Mouse (Mus musculus): Measurements from ENCODE around the gene Kremen1.
A peak's percentile ranks its signal among the peaks of the same experiment; 100 is the strongest.

The Kremen1 gene

DNA sequence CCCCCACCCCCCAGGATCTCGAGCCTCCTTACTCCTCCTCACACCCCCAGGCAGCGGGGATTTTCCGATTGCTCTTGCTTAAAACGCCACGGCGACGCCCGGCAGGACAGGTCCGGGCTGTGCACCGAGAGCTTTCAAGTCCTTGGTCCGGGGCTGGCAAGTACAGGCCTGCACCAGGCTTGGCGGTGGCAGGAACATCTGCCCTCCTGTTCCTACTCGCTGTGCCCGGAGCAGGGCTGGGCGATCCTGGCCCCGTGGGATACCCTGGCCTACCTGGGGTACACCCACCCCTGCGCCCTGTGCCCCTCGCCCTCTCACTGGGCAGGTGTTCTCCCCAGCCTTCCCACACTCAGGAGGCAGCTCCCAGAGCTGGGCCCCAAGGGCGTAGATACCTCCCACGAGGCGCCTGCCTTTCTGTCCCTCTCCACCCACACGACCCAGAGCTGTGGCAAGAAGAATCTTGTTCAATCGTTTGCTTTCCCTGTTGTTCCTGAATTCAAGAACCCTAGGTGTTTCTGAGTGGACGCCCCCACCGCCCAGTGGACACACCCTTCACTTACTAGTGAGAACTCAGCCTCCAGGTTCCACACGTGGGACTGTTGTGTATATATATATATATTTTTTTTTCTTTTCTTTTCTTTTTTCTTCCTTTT is 1.8 kb upstream of the Kremen1 start:
- DNase-seq = peak in 1 of 2 experiments; percentile 43

DNA sequence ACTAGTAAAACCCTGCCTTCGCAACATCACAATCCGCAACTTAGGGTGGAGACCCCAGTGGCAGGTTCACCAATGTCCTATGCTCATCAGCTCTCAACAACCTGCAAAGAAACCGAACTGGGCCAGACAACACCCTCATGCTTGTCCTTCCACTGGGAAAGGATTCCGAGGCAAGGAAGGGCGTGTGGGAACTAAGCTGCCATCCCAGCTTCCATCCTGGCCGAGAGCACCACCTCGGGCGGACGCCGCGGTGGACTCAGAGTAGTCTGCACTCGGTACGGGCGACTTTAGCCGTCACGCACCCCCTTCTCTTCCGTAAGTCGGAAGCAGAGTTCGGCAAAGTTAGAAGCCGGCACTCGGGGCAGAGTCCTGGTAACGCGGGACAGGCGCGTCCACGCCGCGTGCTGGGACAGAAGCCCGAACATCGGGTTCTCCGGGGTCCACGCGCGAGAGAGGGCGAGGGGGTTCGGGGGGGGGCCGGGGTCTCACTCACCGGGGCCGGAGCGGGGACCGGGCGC is 357 bp downstream of the Kremen1 start:
- DNase-seq = peak; percentile 65 to 70

DNA sequence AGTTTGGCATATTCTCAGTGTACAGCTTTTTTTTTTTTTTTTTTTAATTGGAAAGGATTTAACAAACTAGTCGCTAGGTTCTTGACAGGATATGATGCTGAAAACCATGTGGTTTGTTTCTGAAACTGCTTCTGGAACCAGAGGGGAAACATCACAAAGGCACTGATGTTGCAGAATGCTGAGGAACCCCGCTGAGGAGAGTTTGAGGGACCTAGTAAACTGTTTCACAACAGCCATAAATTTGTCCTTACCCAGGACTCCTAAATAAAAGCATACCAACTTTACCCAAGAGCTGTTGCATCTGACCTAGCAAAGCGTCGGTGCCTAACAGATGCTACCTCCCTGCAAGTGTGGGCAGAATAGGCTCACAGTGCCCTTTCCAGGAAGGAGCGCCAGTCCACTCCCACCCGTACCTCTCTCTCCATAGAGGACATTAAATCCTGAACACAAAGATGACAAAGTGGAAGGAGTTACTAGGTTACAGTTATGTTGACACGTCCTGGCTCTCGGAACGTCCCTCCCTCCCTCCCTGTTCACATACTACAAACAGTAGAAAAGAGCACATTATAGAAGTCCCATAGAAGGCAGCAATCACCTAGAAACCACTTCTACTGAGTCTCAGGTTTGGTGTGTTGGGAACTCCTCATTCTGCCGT is 1.3 kb downstream of the Kremen1 start:
- peak; percentile 34 for DNase-seq

- no peak for DNase-seq
Observed at GRCm38 (mm10) chr11:5258036-5258435, 3.3 kb downstream of the Kremen1 start.

- peak; percentile 48 to 64 for DNase-seq
Observed at GRCm38 (mm10) chr11:5257151-5257862, 4.1 kb downstream of the Kremen1 start.

GRCm38 (mm10) chr11:5255509-5256014 is 5.8 kb downstream of the Kremen1 start:
- no peak for DNase-seq

DNA sequence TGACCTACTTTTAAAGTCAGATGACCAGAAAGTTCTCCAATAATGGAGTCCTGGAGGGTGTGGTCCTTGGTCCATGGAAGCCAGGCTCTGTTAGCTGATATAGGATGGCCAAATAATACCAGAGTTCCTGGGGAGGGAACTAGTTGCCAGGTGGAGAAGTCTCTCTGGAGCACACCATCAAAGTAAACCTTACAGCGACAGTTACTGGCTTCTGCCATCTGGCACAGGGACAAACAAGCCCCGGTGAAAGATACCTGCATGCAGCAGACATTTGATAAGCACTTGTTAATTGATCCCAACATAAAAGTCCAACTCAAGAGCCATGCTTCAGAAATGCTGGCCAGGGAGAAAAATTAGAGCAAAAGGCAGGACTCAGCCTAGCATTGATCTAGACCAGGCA is 7.3 kb downstream of the Kremen1 start:
- DNase-seq = peak; percentile 55 to 59

DNA sequence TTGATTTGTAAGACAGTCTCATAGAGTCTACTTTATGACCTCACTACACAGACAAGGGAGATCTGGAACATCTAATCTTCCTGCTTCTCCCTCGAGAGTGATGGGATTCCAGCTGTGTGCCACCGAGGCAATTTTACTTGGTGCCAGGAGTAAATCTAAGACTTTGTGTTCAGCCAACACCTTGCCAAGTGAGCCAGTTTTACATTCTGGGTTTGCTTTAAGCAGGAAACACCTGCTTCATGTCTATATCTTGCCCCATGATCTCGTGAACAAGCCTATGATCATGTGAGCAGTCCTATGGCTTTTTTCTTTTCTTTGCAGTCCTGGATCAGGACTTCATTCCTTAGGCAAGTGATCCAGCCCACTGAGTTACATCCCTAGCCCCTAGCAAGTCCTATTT is 7.8 kb downstream of the Kremen1 start:
- peak; percentile 47 to 52 for DNase-seq

GRCm38 (mm10) chr11:5252727-5253126 is 8.6 kb downstream of the Kremen1 start:
- no peak for DNase-seq

DNA sequence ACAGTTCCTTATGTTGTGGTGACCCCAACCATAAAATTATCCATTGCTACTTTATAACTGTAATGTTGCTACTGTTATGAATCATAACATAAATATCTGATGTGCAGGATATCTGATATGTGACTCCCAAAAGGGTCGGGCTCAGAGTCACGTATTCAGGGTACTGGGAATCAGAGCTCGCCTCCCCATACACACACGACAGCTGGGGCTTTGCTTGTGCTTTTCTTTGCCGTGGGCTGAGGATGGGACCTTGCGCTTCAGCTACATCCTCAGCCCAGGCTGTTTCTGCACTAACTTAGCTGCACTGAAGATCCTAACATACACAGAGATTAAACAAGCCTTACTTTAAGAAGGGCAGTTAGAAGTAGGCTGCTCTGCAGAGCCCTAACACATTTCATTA is 10.2 kb downstream of the Kremen1 start:
- peak in 1 of 2 experiments; percentile 45 for DNase-seq

GRCm38 (mm10) chr11:5248200-5248599 is 13.2 kb downstream of the Kremen1 start:
- DNase-seq = no peak

DNA sequence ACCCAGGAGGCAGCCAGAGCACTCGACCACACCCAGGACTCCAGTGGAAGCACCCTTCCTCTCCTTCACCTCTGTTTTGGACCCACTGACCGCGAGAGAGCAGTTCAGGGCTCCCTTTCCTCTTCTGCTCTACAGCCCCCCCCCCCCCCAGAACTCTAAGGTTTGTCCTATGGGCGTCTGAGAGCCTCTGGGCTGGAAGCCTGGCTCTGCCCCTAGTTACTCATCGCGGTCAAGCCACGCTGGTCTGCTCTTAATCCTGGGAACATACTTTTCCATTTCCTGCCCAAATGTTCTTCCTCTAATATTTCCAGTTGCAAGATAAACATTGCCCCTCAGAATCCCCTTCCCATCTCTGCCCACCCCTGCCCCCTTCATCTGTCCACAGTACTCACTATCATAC is 15.9 kb downstream of the Kremen1 start:
- no peak for DNase-seq

DNA sequence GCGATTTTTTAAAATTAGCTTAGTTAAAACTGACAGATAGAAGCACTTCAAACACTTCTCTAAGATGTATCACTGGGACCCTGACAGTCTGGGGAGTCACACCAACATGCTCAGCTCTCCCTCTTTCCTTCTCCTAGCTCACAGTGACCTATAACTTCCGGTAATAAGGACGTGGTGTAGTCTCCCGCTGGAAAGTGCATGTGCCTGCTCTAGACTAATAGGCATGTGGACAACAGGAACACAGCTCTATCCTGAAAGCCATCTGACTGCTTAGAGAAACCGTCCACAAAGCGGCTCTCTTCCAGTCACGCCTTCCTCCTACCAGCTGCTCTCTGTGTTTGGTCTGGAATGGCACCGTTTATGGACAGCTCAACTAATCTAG is 16.6 kb downstream of the Kremen1 start:
- no peak for DNase-seq

- DNase-seq = peak in 1 of 2 experiments; percentile 19
Observed at GRCm38 (mm10) chr11:5243812-5244748, 17.3 kb downstream of the Kremen1 start.

DNA sequence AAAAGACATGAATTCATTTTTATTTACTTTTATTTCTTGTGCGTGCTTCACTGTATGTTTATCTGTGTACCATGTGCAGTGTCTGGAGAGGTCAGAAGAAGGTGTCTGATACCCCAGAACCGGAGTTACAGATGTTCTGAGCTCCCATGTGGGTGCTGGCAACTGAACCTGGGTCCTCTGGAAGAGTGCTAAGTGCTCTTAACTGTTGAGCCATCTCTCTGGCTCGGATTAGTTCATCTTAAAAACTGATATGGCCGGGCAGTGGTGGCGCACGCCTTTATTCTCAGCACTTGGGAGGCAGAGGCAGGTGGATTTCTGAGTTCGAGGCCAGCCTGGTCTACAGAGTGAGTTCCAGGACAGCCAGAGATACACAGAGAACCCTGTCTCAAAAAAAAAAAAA is 18.1 kb downstream of the Kremen1 start:
- no peak for DNase-seq

DNA sequence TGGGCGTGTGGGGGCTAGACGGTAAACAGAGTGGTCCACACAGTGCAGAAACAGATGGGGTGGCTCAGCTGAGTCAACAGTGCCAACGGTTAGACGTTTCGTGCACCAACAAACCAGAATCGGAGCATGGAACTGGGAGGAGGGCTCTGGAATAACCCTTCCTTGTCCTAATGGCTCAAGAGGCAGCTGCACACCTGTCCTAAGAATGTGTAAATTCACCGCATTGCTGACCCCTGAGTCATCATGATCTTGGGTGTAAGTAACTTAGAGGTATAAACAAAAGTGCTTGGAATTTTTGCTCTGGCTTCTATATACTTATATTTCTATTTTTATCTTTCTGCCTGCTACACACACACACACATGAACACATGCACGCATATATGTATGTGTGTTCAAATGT is 19.2 kb downstream of the Kremen1 start:
- DNase-seq = no peak

GRCm38 (mm10) chr11:5239706-5240690 is 21.4 kb downstream of the Kremen1 start:
- DNase-seq = peak; percentile 20 to 35

DNA sequence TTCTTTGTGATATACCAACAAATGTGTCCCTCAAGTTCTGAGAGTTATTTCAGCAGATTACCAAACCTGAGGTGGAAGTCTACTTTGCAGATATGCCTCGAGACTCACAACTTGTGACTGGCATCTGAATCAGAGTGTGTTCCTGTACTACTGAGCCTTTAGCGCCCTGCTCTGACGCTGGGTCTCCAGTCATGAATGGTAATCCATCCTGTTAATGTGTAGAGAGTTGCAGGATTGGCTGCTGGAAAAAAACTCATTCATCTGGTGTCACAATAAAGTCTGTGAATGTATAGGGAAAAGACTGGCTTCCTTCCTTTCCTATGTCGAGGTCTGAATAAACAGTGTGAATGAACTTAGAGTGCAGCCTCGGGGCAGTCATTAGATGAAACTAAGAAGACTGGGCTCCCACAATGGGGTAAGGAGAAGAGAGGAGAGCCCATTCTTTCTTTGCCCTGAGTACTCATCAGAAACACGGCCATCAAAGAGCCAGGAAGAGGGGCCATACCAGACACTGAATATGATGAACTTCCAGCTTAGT is 41.4 kb downstream of the Kremen1 start:
- no peak for DNase-seq

DNA sequence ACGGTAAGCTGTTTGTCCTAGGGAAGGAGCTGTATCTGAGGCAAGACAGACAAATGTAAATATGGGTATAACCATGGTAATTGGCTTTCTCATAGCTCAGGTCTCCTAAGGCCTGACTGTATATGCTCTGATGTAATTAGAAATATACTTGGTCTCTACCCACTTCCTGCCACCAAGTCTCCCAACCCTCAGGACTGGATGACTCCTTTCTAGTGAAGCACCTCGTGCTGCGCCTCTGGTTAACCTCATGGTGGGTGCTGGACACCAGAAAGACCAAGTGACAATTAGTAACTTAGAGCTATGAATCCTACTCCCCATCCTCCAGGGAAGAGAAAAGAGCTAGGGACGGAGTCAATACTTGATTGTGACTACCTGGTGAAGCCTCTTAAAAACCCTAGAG is 42.0 kb downstream of the Kremen1 start:
- no peak for DNase-seq

DNA sequence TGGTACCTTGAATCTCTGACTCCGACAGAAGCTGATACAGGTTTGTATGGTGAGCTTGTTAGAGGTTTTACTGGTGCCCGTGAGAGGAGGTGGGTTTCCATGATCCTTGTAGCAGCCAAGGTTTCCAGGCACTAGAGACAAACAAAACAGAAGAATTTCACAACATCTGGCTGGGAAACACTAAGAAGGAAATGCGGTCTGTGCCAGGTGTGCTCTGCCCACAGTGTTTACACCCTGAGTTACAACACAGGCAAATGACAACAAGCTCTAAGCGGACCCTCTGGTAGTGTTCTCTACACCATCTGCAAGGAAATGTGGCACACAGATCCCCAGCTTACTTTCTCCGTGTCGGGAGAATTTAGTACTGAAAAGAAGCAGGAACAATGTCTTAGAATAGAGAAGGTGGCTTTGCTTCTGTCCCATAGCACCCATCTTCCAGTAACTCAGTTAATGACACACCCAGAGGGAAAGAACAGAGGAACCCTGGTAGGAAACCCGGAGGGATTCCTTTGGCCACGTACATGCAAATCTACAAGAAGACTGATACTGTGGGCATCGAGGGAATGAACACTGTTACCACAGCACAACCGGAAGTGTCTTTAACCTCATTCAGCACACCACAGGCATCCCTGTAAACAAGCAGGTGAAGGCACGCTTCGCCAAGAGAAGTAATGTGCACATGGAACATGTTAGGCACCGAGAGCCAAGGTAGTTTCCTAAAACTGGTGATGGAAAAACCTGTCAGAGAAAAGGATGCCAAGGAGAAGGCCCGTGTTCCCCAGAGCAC is 45.8 kb downstream of the Kremen1 start:
- DNase-seq = peak; percentile 16 to 43

Measured in thymus, postnatal 36 days (tissue).